Mouse (Mus musculus) limb, embryonic 14.5 days (tissue): Measurements from ENCODE around the gene Ndrg3. TPM values are rescaled to one million over a fixed set of nuclear protein-coding genes. Genes with fewer than 3 reads are reported as not detected.
"Not testable (repeated sequence)": the region's sequence is repeated elsewhere in the genome, so short reads cannot be mapped to it uniquely, and the experiment has no call there.

ENCODE experiments used
- ATAC-seq: fragments of 200-750 bp; cut with Nextera tagmentation; 2 replicates; pipeline ENCODE4 v1.8.0; 2017; ENCODE audit warnings: low read depth, moderate number of reproducible peaks, moderate TSS enrichment; ENCODE audit not compliant: low FRiP score
- DNase-seq: peaks from one replicate; pipeline ENCODE4 v3.0.0-alpha.2; 2015; ENCODE audit warnings: low spot score
- H3K27ac ChIP-seq: fragments of 300-500 bp; sonication (generic); replicated peaks from 2 replicates; pipeline ENCODE4 v1.5.1; 2014; ENCODE audit warnings: low read depth, mild to moderate bottlenecking, low read length, moderate library complexity, mixed read lengths
- H3K27me3 ChIP-seq: fragments of 300-500 bp; sonication (generic); 2 replicates; pipeline ENCODE4 v1.6.1; 2014; ENCODE audit warnings: low read length, mixed read lengths; ENCODE audit not compliant: control insufficient read depth, insufficient read depth
- H3K36me3 ChIP-seq: fragments of 300-500 bp; sonication (generic); 2 replicates; pipeline ENCODE4 v1.6.1; 2014; ENCODE audit warnings: mild to moderate bottlenecking, low read length, moderate library complexity, mixed read lengths; ENCODE audit not compliant: control insufficient read depth, insufficient read depth
- H3K4me1 ChIP-seq: fragments of 300-500 bp; sonication (generic); 2 replicates; pipeline ENCODE4 v1.6.1; 2014; ENCODE audit warnings: antibody characterized with exemption, low read length, mixed read lengths; ENCODE audit not compliant: control insufficient read depth, insufficient read depth
- H3K4me2 ChIP-seq: fragments of 300-500 bp; sonication (generic); replicated peaks from 2 replicates; pipeline ENCODE4 v1.6.1; 2014; ENCODE audit warnings: low read depth, mild to moderate bottlenecking, low read length, moderate library complexity; ENCODE audit not compliant: severe bottlenecking
- H3K4me3 ChIP-seq: fragments of 300-500 bp; sonication (generic); replicated peaks from 2 replicates; pipeline ENCODE4 v1.5.1; 2014; ENCODE audit warnings: low read length
- H3K9ac ChIP-seq: fragments of 300-500 bp; sonication (generic); 2 replicates; pipeline ENCODE4 v1.6.1; 2014; ENCODE audit warnings: mild to moderate bottlenecking, low read depth, low read length, moderate library complexity; ENCODE audit not compliant: severe bottlenecking
- H3K9me3 ChIP-seq: fragments of 300-500 bp; sonication (generic); 2 replicates; pipeline ENCODE4 v1.6.1; 2016; ENCODE audit warnings: low read length; ENCODE audit not compliant: control insufficient read depth
- POLR2A ChIP-seq: fragments of 200-500 bp; IDR thresholded peaks from 2 replicates; pipeline ENCODE4 v1.8.0; 2012; ENCODE audit warnings: inconsistent platforms, mild to moderate bottlenecking, moderate library complexity, borderline replicate concordance; ENCODE audit not compliant: insufficient read depth, insufficient read length; ENCODE audit errors: extremely low read depth
- WGBS: fragments of 180-500 bp; shearing (Covaris S2); extraction: QIAGEN DNeasy Blood & Tissue Kit; methylation state at CpG from one replicate; pipeline ENCODE4 v1.1.7; 2014; 5-methylcytosine and 5-hydroxymethylcytosine counted together
- polyA plus RNA-seq, 2 experiments: library from polyadenylated mRNA; depleted of rRNA in 1 of 2; stranded (reverse) in 1 of 2; unstranded in 1 of 2; fragments of >200 nt; fragmentation: Nextera tagmentation in 1 of 2; extraction: Ambion mirVana in 1 of 2; gene quantifications; 2 replicates each; pipeline versions ENCODE4 v1.2.1 to v1.2.3; 2012 to 2014

Ndrg3 gene
- polyA plus RNA-seq, 2 experiments, result 44.1 to 64.6 TPM

DNA sequence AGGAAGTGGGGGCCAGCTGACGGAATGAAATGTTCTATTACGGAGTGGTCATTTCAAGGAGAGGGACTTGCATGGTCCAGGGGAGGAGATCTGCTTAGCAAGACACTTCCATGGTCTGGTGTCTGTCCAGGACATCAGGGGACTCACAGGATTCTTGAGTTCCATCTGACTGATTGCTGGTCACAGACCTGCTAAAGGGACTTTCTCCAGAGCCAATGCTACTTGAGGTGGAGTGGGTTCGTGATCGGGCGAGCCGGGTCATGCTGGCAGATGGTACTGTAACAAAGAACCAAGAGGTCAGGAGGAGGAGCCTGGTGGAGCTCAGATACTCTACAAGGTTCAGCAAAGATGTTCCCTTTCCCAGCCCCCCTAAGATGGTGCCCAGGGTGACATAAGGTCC is 63.2 kb downstream of the Ndrg3 start:
- ATAC-seq (no peak), DNase-seq (no peak)
- TF ChIP-seq POLR2A, result no peak
- no peaks in the 10 kb centered on the region for H3K27me3 ChIP-seq
- H3K27ac ChIP-seq, result no peak overlapping the region
- H3K9me3 ChIP-seq, result no peaks in the 10 kb centered on the region
- peaks cover 30% of the 10 kb centered on the region; the same call in 1 of the 2 replicates for H3K36me3 ChIP-seq
- H3K4me3 ChIP-seq, result no peak overlapping the region
- H3K4me2 ChIP-seq, result no peak overlapping the region
- H3K4me1 ChIP-seq, result no peaks in the 10 kb centered on the region
- H3K9ac ChIP-seq, result no peak overlapping the region
- 94% methylated on average over 6 of the region's 6 CpGs for WGBS

GRCm38 (mm10) chr2:156927663-156928062 is 64.2 kb downstream of the Ndrg3 start:
- Histone ChIP-seq H3K9me3 (no peaks in the 10 kb centered on the region), H3K9ac (no peak overlapping the region), H3K4me2 (no peak overlapping the region), H3K27ac (no peak overlapping the region), H3K4me3 (no peak overlapping the region), H3K36me3 (peaks cover 26% of the 10 kb centered on the region; the same call in 1 of the 2 replicates), H3K4me1 (no peaks in the 10 kb centered on the region), H3K27me3 (no peaks in the 10 kb centered on the region)
- ATAC-seq (no peak), DNase-seq (no peak)
- WGBS, result 86% methylated on average over 6 of the region's 6 CpGs
- no peak for TF ChIP-seq POLR2A

DNA sequence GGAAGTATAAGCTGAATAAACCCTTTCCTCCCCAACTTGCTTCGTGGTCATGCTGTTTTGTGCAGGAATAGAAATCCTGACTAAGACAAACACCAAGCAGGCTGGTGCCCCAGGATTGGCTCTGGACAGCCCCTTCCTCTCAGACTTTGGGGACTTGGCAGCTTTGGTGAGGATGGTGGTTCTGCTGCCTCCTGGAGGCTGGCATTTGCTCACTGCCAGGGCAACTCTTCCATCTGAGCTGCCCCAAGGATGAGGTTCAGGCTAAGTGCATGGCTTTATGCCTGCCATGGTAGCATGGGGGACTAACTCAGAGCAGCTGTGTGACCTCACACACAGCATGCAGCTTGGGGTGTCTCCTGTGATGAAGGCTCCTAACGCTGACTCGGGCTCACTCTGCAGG is 66.2 kb downstream of the Ndrg3 start:
- not testable (repeated sequence) for H3K4me2 ChIP-seq, H3K4me1 ChIP-seq, DNase-seq, H3K4me3 ChIP-seq, H3K27me3 ChIP-seq, ATAC-seq, H3K9me3 ChIP-seq, H3K27ac ChIP-seq, H3K9ac ChIP-seq
- H3K36me3 ChIP-seq, result peaks cover 19% of the 10 kb centered on the region; the same call in 1 of the 2 replicates
- 83% methylated on average over 3 of the region's 3 CpGs for WGBS

DNA sequence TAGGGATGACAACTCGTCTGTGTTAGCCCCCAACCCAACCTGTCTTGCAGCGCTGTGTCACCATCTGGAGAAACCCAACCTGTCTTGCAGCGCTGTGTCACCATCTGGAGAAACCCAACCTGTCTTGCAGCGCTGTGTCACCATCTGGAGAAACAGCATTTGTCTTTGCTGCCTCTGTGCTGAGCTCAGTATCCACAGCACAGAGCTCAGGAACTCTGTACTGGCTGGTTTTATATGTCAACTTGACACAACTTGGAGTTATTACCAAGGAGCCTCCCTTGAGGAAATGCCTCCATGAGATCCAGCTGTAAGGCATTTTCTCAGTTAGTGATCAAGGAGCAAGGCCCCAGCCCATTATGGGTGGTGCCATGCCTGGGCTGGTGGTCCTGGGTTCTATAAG is 66.8 kb downstream of the Ndrg3 start:
- not testable (repeated sequence) for H3K27ac ChIP-seq, H3K4me2 ChIP-seq, H3K4me3 ChIP-seq, H3K9me3 ChIP-seq, H3K27me3 ChIP-seq, H3K4me1 ChIP-seq, ATAC-seq, H3K9ac ChIP-seq, DNase-seq
- 84% methylated on average over 4 of the region's 4 CpGs for WGBS
- peaks cover 18% of the 10 kb centered on the region; the same call in 1 of the 2 replicates for H3K36me3 ChIP-seq

DNA sequence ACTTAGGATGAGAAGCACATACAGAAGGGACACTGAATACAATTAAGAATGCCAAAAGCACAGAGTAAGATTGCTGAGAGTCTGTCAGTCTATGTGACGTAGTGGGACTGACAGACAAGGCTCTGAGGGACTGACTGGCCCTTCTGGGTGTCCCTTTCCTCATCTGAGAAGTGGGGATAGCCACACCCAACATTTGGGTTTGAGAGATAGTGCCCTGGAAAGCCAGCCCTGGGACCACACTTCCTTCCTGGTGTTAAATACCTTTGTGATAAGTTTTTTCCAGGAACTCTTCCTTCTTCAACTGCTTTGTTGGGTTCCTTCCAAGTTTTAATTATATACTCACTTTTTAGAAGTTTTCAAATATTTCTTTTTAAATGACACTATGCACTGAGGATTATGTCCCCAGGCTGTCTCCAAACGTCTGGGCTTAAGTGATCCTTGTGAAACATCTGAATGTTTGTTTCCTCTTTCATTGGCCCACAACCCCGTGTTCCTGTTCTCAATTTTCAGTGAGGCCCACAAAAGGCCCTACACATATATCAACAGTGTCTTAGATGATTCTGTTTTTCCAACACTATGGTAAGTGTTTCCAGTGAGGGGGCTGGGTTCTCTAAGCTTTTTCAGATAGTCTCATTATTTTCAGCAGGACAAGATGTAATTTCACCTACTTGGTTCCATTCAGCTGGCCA is 67.5 kb downstream of the Ndrg3 start:
- Histone ChIP-seq H3K4me2 (no peak overlapping the region), H3K36me3 (peaks cover 18% of the 10 kb centered on the region; the same call in 1 of the 2 replicates), H3K27ac (no peak overlapping the region), H3K9ac (no peak overlapping the region), H3K27me3 (no peaks in the 10 kb centered on the region), H3K9me3 (no peaks in the 10 kb centered on the region), H3K4me1 (no peaks in the 10 kb centered on the region), H3K4me3 (no peak overlapping the region)
- DNase-seq (peak; percentile 27), ATAC-seq (no peak)
- TF ChIP-seq POLR2A, result no peak
- WGBS, result 44% methylated on average over 3 of the region's 3 CpGs
